Mouse (Mus musculus) hindbrain, embryonic 14.5 days (tissue): ENCODE measurements around the gene Fgfr1op. TPM values are rescaled to one million over a fixed set of nuclear protein-coding genes. Genes with fewer than 3 reads are reported as not detected.
"Not testable (repeated sequence)": the region's sequence is repeated elsewhere in the genome, so short reads cannot be mapped to it uniquely, and the experiment has no call there.

Experiments used
- ATAC-seq: fragments of 200-750 bp; cut with Nextera tagmentation; 2 replicates; pipeline ENCODE4 v1.8.0; 2017; ENCODE audit warnings: moderate number of reproducible peaks, mild to moderate bottlenecking, moderate TSS enrichment, moderate library complexity; ENCODE audit not compliant: low FRiP score
- DNase-seq: peaks from one replicate; pipeline ENCODE4 v3.0.0-alpha.2; 2015; ENCODE audit warnings: low spot score
- H3K27ac ChIP-seq: fragments of 300-500 bp; sonication (generic); 2 replicates; pipeline ENCODE4 v1.5.1; 2014; ENCODE audit warnings: mild to moderate bottlenecking, moderate library complexity
- H3K27me3 ChIP-seq: fragments of 300-500 bp; sonication (generic); 2 replicates; pipeline ENCODE4 v1.6.1; 2014; ENCODE audit warnings: mild to moderate bottlenecking, low read length, mixed read lengths; ENCODE audit not compliant: control insufficient read depth, insufficient read depth
- H3K36me3 ChIP-seq: fragments of 300-500 bp; sonication (generic); replicated peaks from 2 replicates; pipeline ENCODE4 v1.6.1; 2014; ENCODE audit not compliant: control insufficient read depth, insufficient read depth
- H3K4me1 ChIP-seq: fragments of 300-500 bp; sonication (generic); replicated peaks from 2 replicates; pipeline ENCODE4 v1.6.1; 2014; ENCODE audit warnings: antibody characterized with exemption, low read length, mixed read lengths; ENCODE audit not compliant: control insufficient read depth, insufficient read depth
- H3K4me2 ChIP-seq: fragments of 300-500 bp; sonication (generic); replicated peaks from 2 replicates; pipeline ENCODE4 v1.6.1; 2014; ENCODE audit warnings: mild to moderate bottlenecking, moderate library complexity
- H3K4me3 ChIP-seq: fragments of 300-500 bp; sonication (generic); replicated peaks from 2 replicates; pipeline ENCODE4 v1.5.1; 2014; ENCODE audit warnings: mild to moderate bottlenecking, low read length
- H3K9ac ChIP-seq: fragments of 300-500 bp; sonication (generic); 2 replicates; pipeline ENCODE4 v1.6.1; 2014
- H3K9me3 ChIP-seq: fragments of 300-500 bp; sonication (generic); 2 replicates; pipeline ENCODE4 v1.6.1; 2016; ENCODE audit warnings: low read length; ENCODE audit not compliant: control insufficient read depth
- WGBS: fragments of 180-500 bp; shearing (Covaris S2); extraction: QIAGEN DNeasy Blood & Tissue Kit; methylation state at CpG from one replicate; pipeline ENCODE4 v1.1.7; 2014; 5-methylcytosine and 5-hydroxymethylcytosine counted together
- polyA plus RNA-seq: library from polyadenylated mRNA; unstranded; fragments of >200 nt; fragmentation: Nextera tagmentation; extraction: Ambion mirVana; gene quantifications from 2 replicates; pipeline ENCODE4 v1.2.1, GENCODE M21; 2014

Fgfr1op gene
- polyA plus RNA-seq, 1 experiment from 2014 or later, result 32.2 TPM

- H3K4me1 ChIP-seq, H3K27ac ChIP-seq, H3K4me3 ChIP-seq, H3K4me2 ChIP-seq, H3K9ac ChIP-seq, H3K36me3 ChIP-seq, DNase-seq, H3K27me3 ChIP-seq, ATAC-seq, H3K9me3 ChIP-seq: not testable (repeated sequence)
- 78% methylated on average over 3 of the region's 3 CpGs for WGBS
Measured at GRCm38 (mm10) chr17:8140210-8140609, 25.1 kb upstream of the Fgfr1op start.

- not testable (repeated sequence) for H3K4me1 ChIP-seq, DNase-seq, H3K4me2 ChIP-seq, H3K9ac ChIP-seq, H3K27me3 ChIP-seq, H3K4me3 ChIP-seq, H3K36me3 ChIP-seq, H3K9me3 ChIP-seq, H3K27ac ChIP-seq, ATAC-seq
- 58% methylated on average over 12 of the region's 14 CpGs for WGBS
Measured at GRCm38 (mm10) chr17:8143802-8144673, 21.3 kb upstream of the Fgfr1op start.

- not testable (repeated sequence) for H3K27me3 ChIP-seq, H3K9me3 ChIP-seq, H3K4me1 ChIP-seq, H3K36me3 ChIP-seq, H3K27ac ChIP-seq, ATAC-seq, DNase-seq
- Histone ChIP-seq H3K4me2 (peak overlapping the region; percentile 63), H3K4me3 (peak overlapping the region; percentile 43), H3K9ac (peak overlapping the region; percentile 63; the same call in 1 of the 2 replicates)
- 29% methylated on average over 5 of the region's 5 CpGs for WGBS
Measured at GRCm38 (mm10) chr17:8146931-8147330, 18.4 kb upstream of the Fgfr1op start.

- not testable (repeated sequence) for DNase-seq
- under 1% methylated on average over 42 of the region's 67 CpGs for WGBS
Measured at GRCm38 (mm10) chr17:8147439-8148316, 17.6 kb upstream of the Fgfr1op start, which contains the start of the genes Gm49673 and Rnaset2a. TSS of gene Gm49673 (minus strand) at chr17:8147788. TSS of gene Rnaset2a (minus strand) at chr17:8148097.

GRCm38 (mm10) chr17:8155010-8155409 lies 10.3 kb upstream of the Fgfr1op start:
- not testable (repeated sequence) for H3K27me3 ChIP-seq, DNase-seq, H3K4me3 ChIP-seq, H3K4me1 ChIP-seq, H3K4me2 ChIP-seq, H3K36me3 ChIP-seq, H3K9me3 ChIP-seq, H3K27ac ChIP-seq, H3K9ac ChIP-seq, ATAC-seq
- WGBS, result 86% methylated on average over 6 of the region's 7 CpGs

More at GRCm38 (mm10) chr17:8147439-8148316, 17.6 kb upstream of the Fgfr1op start, which contains the start of the genes Gm49673 and Rnaset2a:
- not testable (repeated sequence) for H3K27me3 ChIP-seq, H3K4me1 ChIP-seq, H3K36me3 ChIP-seq, H3K9me3 ChIP-seq, H3K27ac ChIP-seq
- H3K9ac ChIP-seq, result peak within 1 kb of the TSS; percentile 63
- peak within 1 kb of the TSS; percentile 43 for H3K4me3 ChIP-seq
- ATAC-seq, result peak; percentile 96
- peak within 1 kb of the TSS; percentile 63 for H3K4me2 ChIP-seq

GRCm38 (mm10) chr17:8155982-8156381 lies 9.3 kb upstream of the Fgfr1op start:
- no CpG with 5 or more reads among the region's 8 CpGs for WGBS
- H3K4me2 ChIP-seq, H3K4me3 ChIP-seq, H3K27me3 ChIP-seq, H3K27ac ChIP-seq, H3K4me1 ChIP-seq, DNase-seq, H3K9me3 ChIP-seq, ATAC-seq, H3K36me3 ChIP-seq, H3K9ac ChIP-seq: not testable (repeated sequence)

- not testable (repeated sequence) for DNase-seq, H3K4me3 ChIP-seq, H3K9ac ChIP-seq, H3K27ac ChIP-seq, H3K9me3 ChIP-seq, ATAC-seq, H3K4me2 ChIP-seq, H3K36me3 ChIP-seq, H3K4me1 ChIP-seq, H3K27me3 ChIP-seq
- WGBS, result no CpG with 5 or more reads among the region's 1 CpGs
Measured at GRCm38 (mm10) chr17:8158627-8159026, 6.7 kb upstream of the Fgfr1op start.

- H3K9me3 ChIP-seq, H3K9ac ChIP-seq, H3K4me3 ChIP-seq, ATAC-seq, DNase-seq, H3K4me1 ChIP-seq, H3K4me2 ChIP-seq, H3K27ac ChIP-seq, H3K36me3 ChIP-seq, H3K27me3 ChIP-seq: not testable (repeated sequence)
- WGBS, result 43% methylated on average over 3 of the region's 3 CpGs
Measured at GRCm38 (mm10) chr17:8160969-8161368, 4.3 kb upstream of the Fgfr1op start.

GRCm38 (mm10) chr17:8165608-8165945 lies 276 bp downstream of the Fgfr1op start:
- Histone ChIP-seq H3K4me3 (peak overlapping the region; percentile 44), H3K36me3 (peaks cover 21% of the 10 kb centered on the region), H3K9ac (peak overlapping the region; percentile 61; the same call in 1 of the 2 replicates), H3K4me2 (peak overlapping the region; percentile 49)
- not testable (repeated sequence) for H3K27ac ChIP-seq, ATAC-seq, H3K27me3 ChIP-seq, H3K4me1 ChIP-seq, H3K9me3 ChIP-seq, DNase-seq
- WGBS, result under 1% methylated on average over 35 of the region's 42 CpGs
